Mouse (Mus musculus) naive thymus-derived CD4-positive, alpha-beta T cell, adult 2 months (primary cell): Measurements from ENCODE around the gene Zcchc7.

Experiments
- DNase-seq: peaks from one replicate; pipeline ENCODE4 v3.0.0-alpha.2; 2011; ENCODE audit warnings: low read depth

Gene Zcchc7

DNA sequence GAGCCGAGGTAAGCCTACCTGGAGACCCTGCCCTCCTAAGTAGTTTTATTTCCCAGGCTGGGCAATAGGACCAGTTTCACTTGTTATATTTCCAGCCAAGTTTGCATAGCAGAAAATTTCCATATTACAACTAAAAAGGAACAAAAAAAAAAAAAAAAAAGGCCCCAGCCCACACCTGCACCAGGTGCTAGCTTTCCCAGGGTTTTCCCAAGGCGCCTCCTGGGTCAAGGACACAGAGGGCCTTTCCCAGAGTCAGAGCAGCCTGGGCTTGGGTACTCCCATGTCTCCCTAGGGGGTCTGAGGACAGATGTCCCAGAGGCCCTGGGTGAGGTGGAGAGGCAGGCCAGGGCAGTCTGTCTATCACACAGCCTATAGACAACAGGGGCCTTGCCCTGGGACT is 209.5 kb downstream of the Zcchc7 start:
- DNase-seq, result no peak

DNA sequence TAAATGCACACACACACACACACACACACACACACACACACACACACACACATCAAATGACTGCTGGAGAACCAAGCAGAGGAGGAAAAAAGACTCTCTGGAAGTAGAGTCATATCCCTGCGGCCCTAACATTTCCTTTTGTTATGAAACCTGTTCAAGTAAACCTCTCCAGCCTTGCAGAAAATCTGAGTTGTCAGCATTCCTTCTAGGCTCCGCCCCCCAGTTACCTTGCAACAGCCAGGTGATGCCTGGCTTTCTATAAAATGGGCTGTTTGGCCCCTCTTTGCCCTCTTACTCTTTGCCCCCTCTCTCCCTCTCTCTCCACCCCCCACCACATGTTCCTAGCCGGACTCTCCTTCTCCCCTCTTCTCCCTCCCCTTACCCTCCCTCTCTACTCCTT is 210.1 kb downstream of the Zcchc7 start:
- no peak for DNase-seq

DNA sequence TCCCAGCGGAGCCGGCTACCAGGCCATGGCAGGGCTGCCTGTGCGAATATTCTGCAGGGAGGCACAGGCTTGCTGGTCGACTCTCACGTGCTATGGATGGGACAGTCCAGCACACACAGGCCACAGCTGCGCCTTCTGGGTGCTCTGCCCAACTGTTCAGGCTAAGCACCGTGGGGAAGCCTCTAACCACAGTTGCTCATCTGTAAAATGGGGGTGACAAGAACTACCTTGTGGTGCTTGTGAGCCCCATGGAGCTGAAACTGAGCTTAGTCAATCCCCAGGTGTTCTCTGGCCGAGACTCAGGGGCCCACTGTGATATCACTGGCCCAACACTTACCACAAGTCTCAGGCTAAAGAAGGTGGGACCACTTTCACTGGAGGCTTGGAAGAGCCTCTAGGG is 211.7 kb downstream of the Zcchc7 start:
- no peak for DNase-seq

DNA sequence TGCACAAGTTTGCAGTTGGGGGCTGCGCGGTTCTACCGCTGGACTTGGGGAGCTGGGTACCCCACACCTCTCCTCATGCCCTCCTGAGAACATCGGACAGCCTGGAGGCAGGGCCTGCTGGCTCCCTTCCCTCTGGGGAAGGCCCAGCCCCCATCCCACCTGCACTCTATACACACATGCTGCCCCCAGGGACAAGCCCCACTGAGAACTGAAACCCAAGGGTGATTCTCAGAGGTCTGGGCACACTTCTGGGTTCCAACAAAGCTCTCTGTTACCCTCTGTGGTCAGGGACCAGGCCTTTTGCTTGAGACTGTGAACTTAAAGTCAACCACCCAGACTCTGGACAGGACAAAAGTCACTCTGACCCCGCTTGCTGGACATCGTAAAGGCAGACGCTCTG is 214.4 kb downstream of the Zcchc7 start:
- no peak for DNase-seq

DNA sequence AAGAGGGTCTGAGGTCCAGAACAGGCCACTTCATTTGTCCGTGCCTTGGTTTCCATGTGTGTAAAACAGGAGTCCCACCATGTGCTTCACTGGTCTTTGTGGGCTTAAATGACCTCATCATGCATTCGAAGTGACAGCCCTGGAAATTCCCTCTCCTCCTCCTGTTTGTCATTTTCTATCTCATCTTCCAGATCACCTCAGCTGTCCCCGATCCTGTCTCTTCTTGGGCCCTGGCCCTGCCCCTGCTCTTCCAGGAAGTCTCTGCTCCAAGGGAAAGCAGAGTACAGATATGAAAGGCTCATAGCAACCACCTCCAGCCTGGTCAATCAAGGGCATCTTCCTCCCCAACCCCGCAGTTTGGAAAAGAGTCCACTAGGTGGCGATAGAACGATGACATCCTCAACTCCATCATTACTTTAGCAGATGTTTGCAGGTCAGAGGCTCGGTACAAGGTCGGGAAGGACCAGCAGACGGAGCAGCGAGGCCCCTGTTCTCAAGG is 215.0 kb downstream of the Zcchc7 start:
- DNase-seq, result peak; percentile 76

DNA sequence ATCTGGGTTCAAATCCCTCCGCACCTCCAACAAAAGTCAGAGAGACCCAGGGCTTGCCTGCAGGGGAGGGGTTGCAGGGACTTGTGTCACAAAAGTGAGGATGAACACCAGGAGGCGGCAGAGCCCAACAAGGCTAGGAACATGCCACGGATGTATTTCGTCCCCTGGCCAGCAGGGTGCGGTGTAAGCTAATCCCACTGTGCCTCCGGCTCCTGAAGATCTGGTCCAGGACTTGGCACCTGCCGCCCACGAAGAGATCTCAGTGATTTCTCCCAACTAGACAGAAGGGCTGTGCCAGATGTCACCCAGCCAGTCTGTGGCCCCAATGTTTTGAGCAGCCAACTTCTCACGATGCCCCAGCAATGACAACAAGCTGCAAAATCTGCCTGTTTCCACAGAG is 217.8 kb downstream of the Zcchc7 start:
- peak; percentile 95 for DNase-seq

DNA sequence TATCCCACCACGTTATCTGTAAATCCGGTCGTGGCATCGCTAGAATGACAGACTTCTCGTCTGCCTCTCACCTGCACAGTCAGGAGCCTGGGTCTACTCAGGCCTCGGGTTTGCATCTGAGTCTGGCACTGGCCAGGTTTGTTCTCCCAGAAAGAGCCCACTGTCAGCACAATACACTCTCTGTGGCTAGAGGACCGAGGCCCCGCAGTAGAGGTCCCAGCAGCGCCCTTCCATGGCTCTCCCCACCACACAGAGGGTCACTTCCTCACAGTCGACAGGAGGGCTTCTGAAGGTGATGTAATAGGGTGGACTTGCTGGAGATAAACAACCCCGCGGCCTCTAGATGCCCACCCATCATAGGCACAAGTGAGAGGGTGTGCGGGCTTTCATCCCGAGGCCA is 218.2 kb downstream of the Zcchc7 start:
- DNase-seq, result no peak

DNA sequence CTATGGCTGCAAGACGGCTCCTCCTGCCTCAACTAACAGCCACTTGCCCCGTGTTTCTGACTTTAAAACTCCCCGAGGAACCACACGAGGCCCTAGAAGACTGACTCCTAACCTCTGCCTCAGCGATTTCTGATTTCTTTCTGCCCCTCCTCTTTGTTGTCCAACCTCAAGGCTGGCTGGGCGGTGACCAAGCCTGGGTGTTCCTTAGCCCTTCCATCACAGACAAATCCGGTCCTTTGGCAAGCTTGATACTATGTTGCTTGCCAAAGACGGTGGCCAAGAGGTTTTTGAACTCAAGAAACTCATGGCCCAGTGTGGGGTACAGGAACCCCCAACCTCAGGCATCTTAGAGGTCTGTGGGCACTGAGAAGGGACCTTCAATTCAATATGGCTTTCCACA is 218.7 kb downstream of the Zcchc7 start:
- no peak for DNase-seq

DNA sequence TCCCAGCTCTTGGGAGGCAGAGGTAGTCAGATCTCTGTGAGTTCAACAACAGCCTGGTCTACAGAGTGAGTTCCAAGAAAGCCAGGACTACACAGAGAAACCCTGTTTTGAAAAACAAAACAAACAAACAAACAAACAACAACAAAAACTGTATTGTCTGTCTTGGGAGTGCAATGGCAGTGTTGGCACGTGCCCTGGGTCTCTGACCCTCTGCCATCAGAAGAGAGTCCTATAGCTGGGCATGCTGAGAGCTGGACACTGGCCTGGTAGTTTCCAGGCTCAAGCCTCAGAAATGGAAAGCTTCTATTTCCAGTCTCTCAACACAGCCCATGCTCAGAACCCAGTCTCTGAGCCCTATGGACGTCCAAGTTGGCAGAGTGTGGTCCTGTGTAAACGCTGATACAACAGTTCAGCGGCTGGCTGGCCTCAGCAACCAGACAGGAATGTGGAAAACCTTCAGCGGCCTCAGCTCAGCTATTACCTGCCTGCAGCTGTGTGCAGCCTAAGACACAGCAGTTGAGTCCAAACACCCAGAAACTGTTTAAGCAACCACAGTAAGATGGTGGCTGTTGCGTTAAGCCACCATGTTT is 220.4 kb downstream of the Zcchc7 start:
- no peak for DNase-seq

DNA sequence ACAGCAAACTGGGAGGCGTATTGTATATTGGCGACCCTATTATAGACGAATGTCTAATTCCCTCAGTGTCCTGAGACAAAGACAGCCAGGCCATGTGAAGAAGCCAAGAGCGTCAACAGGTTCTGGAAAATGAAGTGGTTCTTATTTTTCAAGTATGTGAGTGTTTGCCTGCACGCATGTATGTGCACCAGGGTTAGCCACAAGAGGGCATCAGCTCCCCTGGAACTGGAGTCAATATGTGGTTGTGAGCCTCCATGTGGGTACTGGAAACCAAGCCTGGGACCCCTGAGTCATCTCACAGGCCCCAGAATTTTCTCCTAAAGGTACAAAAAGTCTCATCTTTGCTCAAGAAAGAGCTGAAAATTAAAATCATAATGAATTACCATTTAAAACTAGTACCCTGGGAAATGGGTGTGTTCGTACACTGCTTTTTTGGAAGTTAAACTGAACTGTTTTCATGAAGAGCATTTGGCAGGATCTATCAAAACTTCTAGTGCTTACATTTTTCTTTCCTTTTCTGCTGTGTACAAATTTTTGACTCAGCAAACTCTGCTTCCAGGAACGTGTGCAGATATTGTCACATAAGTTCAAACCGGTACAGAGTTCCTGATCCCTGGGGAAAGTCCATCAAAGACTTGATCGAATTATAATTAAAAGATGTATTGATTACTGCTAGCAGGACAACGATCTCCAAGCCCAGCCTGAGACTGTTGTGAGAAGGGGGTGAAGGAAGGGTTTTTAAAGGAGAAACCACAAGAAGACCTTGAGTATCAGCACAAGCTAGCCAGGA is 221.4 kb downstream of the Zcchc7 start:
- DNase-seq, result no peak

DNA sequence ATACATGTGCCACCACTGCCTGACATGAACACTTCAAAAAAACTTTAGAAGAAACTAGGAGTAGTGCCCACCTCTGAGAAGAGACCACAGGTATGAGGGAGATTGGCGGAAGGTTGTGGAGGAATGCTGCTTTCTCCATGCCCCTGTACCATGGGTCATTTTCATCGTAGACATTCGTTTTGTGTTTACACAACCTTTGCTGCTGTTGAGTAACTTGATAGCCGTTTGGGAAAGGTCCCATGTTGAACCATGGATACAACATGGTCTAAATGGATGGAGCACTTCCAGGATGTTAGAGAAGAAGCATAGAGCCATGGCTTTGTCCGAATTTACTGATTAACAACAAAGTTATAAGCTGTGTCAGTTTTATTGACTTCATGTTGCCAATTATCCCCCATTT is 222.5 kb downstream of the Zcchc7 start:
- no peak for DNase-seq

DNA sequence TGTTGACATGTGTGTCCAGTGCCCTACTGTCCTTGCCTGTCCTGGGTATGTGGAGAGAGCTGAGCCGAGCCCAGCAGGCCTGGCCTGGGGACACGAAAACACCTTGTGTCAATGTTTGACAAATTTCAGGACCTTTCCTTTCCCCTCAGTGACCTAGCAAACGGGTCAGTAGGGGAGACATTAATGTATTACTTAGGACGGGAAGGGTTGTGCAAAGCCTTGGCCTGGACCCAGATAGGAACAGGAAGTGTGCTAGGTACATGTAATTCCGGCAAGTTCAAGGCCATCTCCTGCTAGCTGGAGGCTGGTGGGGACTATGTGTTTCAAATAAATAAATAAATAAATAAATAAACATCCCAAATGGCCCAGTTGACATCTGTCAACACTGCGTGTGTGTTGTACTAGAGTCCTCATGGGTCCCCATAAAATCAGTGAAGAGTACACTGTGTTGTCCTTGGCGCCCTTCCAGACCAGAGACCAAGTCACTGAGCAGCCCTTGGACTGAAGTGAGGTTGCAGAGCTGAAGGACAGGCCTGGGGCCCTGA is 224.2 kb downstream of the Zcchc7 start:
- DNase-seq, result peak; percentile 8

DNA sequence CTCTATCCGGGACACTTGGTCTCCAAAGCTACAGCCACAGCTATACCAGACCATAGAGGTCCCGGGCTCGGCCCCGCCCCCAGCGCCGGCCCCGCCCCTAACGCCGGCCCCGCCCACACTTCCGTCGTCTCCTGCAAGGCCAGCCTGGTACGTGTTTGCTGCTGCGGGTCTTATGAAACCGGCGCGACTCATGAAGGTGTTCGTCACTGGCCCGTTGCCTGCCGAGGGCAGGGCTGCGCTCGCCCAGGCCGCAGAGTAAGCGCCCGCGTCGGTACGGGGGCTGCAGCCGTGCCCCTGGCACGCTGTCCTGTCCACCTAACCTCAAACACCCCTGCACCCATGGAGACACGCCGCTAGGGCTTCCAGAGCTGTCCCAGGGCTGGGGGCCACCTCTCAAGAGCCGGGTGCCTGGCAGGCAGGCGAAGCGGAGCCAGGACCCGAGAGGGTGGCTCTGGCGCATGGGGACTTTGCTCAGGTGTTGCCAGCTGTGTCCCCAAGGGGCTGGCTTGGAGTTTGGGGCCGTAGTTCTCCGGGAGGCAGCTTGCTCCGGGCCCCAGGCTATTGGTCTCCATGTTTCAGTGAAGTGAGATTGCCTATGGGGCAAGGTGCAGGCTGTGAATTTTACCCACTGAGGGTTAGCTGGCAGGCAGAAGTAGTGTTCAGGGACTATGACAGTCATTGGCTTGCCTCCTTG is 225.8 kb downstream of the Zcchc7 start, which contains the start of gene Grhpr:
Gene Grhpr (plus strand): TSS at position 116 of the 694 bp plus-strand sequence.
- peak; percentile 92 for DNase-seq
